Mouse (Mus musculus): Measurements from ENCODE around the gene Lrrc3. TPM values are rescaled to one million over a fixed set of nuclear protein-coding genes. Genes with fewer than 3 reads are reported as not detected.

Gene Lrrc3
- polyA plus RNA-seq, 1 experiment from 2014 or later: 3.7 TPM

GRCm38 (mm10) chr10:77882553-77882952 is 19.8 kb downstream of the Lrrc3 start:
- Histone ChIP-seq H3K27me3 (replicated peaks; ENCODE audit: control insufficient read depth, insufficient read depth, low read length) (no peaks in the 10 kb centered on the region), H3K4me2 (ENCODE audit: low read depth, low read length) (no peak overlapping the region), H3K36me3 (ENCODE audit: control insufficient read depth, insufficient read depth, low read length) (no peaks in the 10 kb centered on the region), H3K27ac (replicated peaks; ENCODE audit: low read depth, low read length) (no peak overlapping the region), H3K4me1 (ENCODE audit: control insufficient read depth, insufficient read depth, low read length) (no peaks in the 10 kb centered on the region), H3K9me3 (ENCODE audit: control insufficient read depth, low read length) (no peaks in the 10 kb centered on the region), H3K9ac (ENCODE audit: low read depth, low read length) (no peak overlapping the region), H3K4me3 (ENCODE audit: low read depth, low read length) (no peak overlapping the region)
- ATAC-seq (ENCODE audit: low read depth): no peak
- WGBS: 87% methylated on average over 5 of the region's 5 CpGs
- no peak for DNase-seq (ENCODE audit: low spot score)

- Histone ChIP-seq H3K9me3 (ENCODE audit: control insufficient read depth, low read length) (no peaks in the 10 kb centered on the region), H3K27me3 (replicated peaks; ENCODE audit: control insufficient read depth, insufficient read depth, low read length) (no peaks in the 10 kb centered on the region), H3K4me3 (ENCODE audit: low read depth, low read length) (no peak overlapping the region), H3K9ac (ENCODE audit: low read depth, low read length) (no peak overlapping the region), H3K27ac (replicated peaks; ENCODE audit: low read depth, low read length) (no peak overlapping the region), H3K4me2 (ENCODE audit: low read depth, low read length) (no peak overlapping the region), H3K4me1 (ENCODE audit: control insufficient read depth, insufficient read depth, low read length) (no peaks in the 10 kb centered on the region), H3K36me3 (ENCODE audit: control insufficient read depth, insufficient read depth, low read length) (no peaks in the 10 kb centered on the region)
- ATAC-seq (ENCODE audit: low read depth) (no peak), DNase-seq (ENCODE audit: low spot score) (no peak)
- 72% methylated on average over 3 of the region's 3 CpGs for WGBS
Measured at GRCm38 (mm10) chr10:77880305-77880704, 22.0 kb downstream of the Lrrc3 start.

- no peak for ATAC-seq (ENCODE audit: low read depth)
Measured at GRCm38 (mm10) chr10:77878985-77879384, 23.4 kb downstream of the Lrrc3 start.

GRCm38 (mm10) chr10:77869651-77870050 is 32.7 kb downstream of the Lrrc3 start:
- ATAC-seq (ENCODE audit: low read depth) (no peak), DNase-seq (ENCODE audit: low spot score) (no peak)
- Histone ChIP-seq H3K27ac (replicated peaks; ENCODE audit: low read depth, low read length) (no peak overlapping the region), H3K9me3 (ENCODE audit: control insufficient read depth, low read length) (no peaks in the 10 kb centered on the region), H3K36me3 (ENCODE audit: control insufficient read depth, insufficient read depth, low read length) (no peaks in the 10 kb centered on the region), H3K4me1 (ENCODE audit: control insufficient read depth, insufficient read depth, low read length) (no peaks in the 10 kb centered on the region), H3K9ac (ENCODE audit: low read depth, low read length) (no peak overlapping the region), H3K27me3 (replicated peaks; ENCODE audit: control insufficient read depth, insufficient read depth, low read length) (no peaks in the 10 kb centered on the region), H3K4me2 (ENCODE audit: low read depth, low read length) (no peak overlapping the region), H3K4me3 (ENCODE audit: low read depth, low read length) (no peak overlapping the region)
- WGBS: 88% methylated on average over 7 of the region's 7 CpGs

More at GRCm38 (mm10) chr10:77878985-77879384, 23.4 kb downstream of the Lrrc3 start:
- no peaks in the 10 kb centered on the region for H3K36me3 ChIP-seq (ENCODE audit: control insufficient read depth, insufficient read depth, low read length)
- H3K27me3 ChIP-seq (replicated peaks; ENCODE audit: control insufficient read depth, insufficient read depth, low read length): no peaks in the 10 kb centered on the region
- no peaks in the 10 kb centered on the region for H3K4me1 ChIP-seq (ENCODE audit: control insufficient read depth, insufficient read depth, low read length)
- H3K4me2 ChIP-seq (ENCODE audit: low read depth, low read length): no peak overlapping the region
- no peaks in the 10 kb centered on the region for H3K9me3 ChIP-seq (ENCODE audit: control insufficient read depth, low read length)
- no peak overlapping the region for H3K27ac ChIP-seq (replicated peaks; ENCODE audit: low read depth, low read length)
- no peak overlapping the region for H3K4me3 ChIP-seq (ENCODE audit: low read depth, low read length)
- 46% methylated on average over 6 of the region's 6 CpGs for WGBS
- H3K9ac ChIP-seq (ENCODE audit: low read depth, low read length): no peak overlapping the region
- DNase-seq (ENCODE audit: low spot score): no peak

GRCm38 (mm10) chr10:77867546-77867945 is 34.8 kb downstream of the Lrrc3 start:
- Histone ChIP-seq H3K4me1 (ENCODE audit: control insufficient read depth, insufficient read depth, low read length) (no peaks in the 10 kb centered on the region), H3K36me3 (ENCODE audit: control insufficient read depth, insufficient read depth, low read length) (no peaks in the 10 kb centered on the region), H3K4me3 (ENCODE audit: low read depth, low read length) (no peak overlapping the region), H3K27me3 (replicated peaks; ENCODE audit: control insufficient read depth, insufficient read depth, low read length) (no peaks in the 10 kb centered on the region), H3K9me3 (ENCODE audit: control insufficient read depth, low read length) (no peaks in the 10 kb centered on the region), H3K27ac (replicated peaks; ENCODE audit: low read depth, low read length) (no peak overlapping the region), H3K9ac (ENCODE audit: low read depth, low read length) (no peak overlapping the region), H3K4me2 (ENCODE audit: low read depth, low read length) (no peak overlapping the region)
- no peak for DNase-seq (ENCODE audit: low spot score)
- WGBS: 0% methylated on average over 1 of the region's 1 CpGs
- no peak for ATAC-seq (ENCODE audit: low read depth)

GRCm38 (mm10) chr10:77864762-77865143 is 37.6 kb downstream of the Lrrc3 start:
- Histone ChIP-seq H3K4me3 (ENCODE audit: low read depth, low read length) (peak overlapping the region; percentile 12; the same call in 1 of the 2 replicates), H3K9ac (ENCODE audit: low read depth, low read length) (no peak overlapping the region)
- no peak for ATAC-seq (ENCODE audit: low read depth)

GRCm38 (mm10) chr10:77864067-77864761 is 38.1 kb downstream of the Lrrc3 start:
- 36% methylated on average over 13 of the region's 14 CpGs for WGBS
- H3K9ac ChIP-seq (ENCODE audit: low read depth, low read length): no peak overlapping the region
- peak; percentile 53 for DNase-seq (ENCODE audit: low spot score)

More at GRCm38 (mm10) chr10:77864762-77865143, 37.6 kb downstream of the Lrrc3 start:
- H3K4me2 ChIP-seq (ENCODE audit: low read depth, low read length): peak overlapping the region; percentile 39
- H3K9me3 ChIP-seq (ENCODE audit: control insufficient read depth, low read length): no peaks in the 10 kb centered on the region
- H3K4me1 ChIP-seq (ENCODE audit: control insufficient read depth, insufficient read depth, low read length): no peaks in the 10 kb centered on the region
- no peak for DNase-seq (ENCODE audit: low spot score)
- WGBS: 29% methylated on average over 11 of the region's 11 CpGs
- no peaks in the 10 kb centered on the region for H3K36me3 ChIP-seq (ENCODE audit: control insufficient read depth, insufficient read depth, low read length)
- H3K27me3 ChIP-seq (replicated peaks; ENCODE audit: control insufficient read depth, insufficient read depth, low read length): no peaks in the 10 kb centered on the region
- no peak overlapping the region for H3K27ac ChIP-seq (replicated peaks; ENCODE audit: low read depth, low read length)

GRCm38 (mm10) chr10:77861675-77862074 is 40.7 kb downstream of the Lrrc3 start, which contains the start of gene Gm3285:
Gm3285 (plus strand) TSS chr10:77861975.
- Histone ChIP-seq H3K4me3 (ENCODE audit: low read depth, low read length) (no peak within 1 kb of the TSS), H3K4me2 (ENCODE audit: low read depth, low read length) (no peak within 1 kb of the TSS), H3K9me3 (ENCODE audit: control insufficient read depth, low read length) (no peaks in the 10 kb centered on the region), H3K4me1 (ENCODE audit: control insufficient read depth, insufficient read depth, low read length) (no peaks in the 10 kb centered on the region), H3K9ac (ENCODE audit: low read depth, low read length) (no peak within 1 kb of the TSS), H3K27ac (replicated peaks; ENCODE audit: low read depth, low read length) (no peak within 1 kb of the TSS), H3K27me3 (replicated peaks; ENCODE audit: control insufficient read depth, insufficient read depth, low read length) (no peaks in the 10 kb centered on the region), H3K36me3 (ENCODE audit: control insufficient read depth, insufficient read depth, low read length) (no peaks in the 10 kb centered on the region)
- WGBS: 44% methylated on average over 7 of the region's 7 CpGs
- DNase-seq (ENCODE audit: low spot score) (no peak), ATAC-seq (ENCODE audit: low read depth) (no peak)

More at GRCm38 (mm10) chr10:77864067-77864761, 38.1 kb downstream of the Lrrc3 start:
- no peaks in the 10 kb centered on the region for H3K27me3 ChIP-seq (replicated peaks; ENCODE audit: control insufficient read depth, insufficient read depth, low read length)
- ATAC-seq (ENCODE audit: low read depth): peak; percentile 87
- no peaks in the 10 kb centered on the region for H3K4me1 ChIP-seq (ENCODE audit: control insufficient read depth, insufficient read depth, low read length)
- H3K36me3 ChIP-seq (ENCODE audit: control insufficient read depth, insufficient read depth, low read length): no peaks in the 10 kb centered on the region
- peak overlapping the region; percentile 39 for H3K4me2 ChIP-seq (ENCODE audit: low read depth, low read length)
- H3K4me3 ChIP-seq (ENCODE audit: low read depth, low read length): peak overlapping the region; percentile 12; the same call in 1 of the 2 replicates
- H3K9me3 ChIP-seq (ENCODE audit: control insufficient read depth, low read length): no peaks in the 10 kb centered on the region
- 0 out of 2 replicates have a peak overlapping the region, but pooled peaks have one; percentile 21 for H3K27ac ChIP-seq (replicated peaks; ENCODE audit: low read depth, low read length)

GRCm38 (mm10) chr10:77852559-77852958 is 49.8 kb downstream of the Lrrc3 start, which contains the start of gene Gm10318:
Gm10318 (plus strand) TSS chr10:77852859.
- ATAC-seq (ENCODE audit: low read depth) (no peak), DNase-seq (ENCODE audit: low spot score) (no peak)
- 65% methylated on average over 9 of the region's 9 CpGs for WGBS
- H3K9ac ChIP-seq (ENCODE audit: low read depth, low read length): no peak within 1 kb of the TSS
- H3K27ac ChIP-seq (replicated peaks; ENCODE audit: low read depth, low read length): no peak within 1 kb of the TSS
- no peak within 1 kb of the TSS for H3K4me3 ChIP-seq (ENCODE audit: low read depth, low read length)
- no peaks in the 10 kb centered on the region for H3K9me3 ChIP-seq (ENCODE audit: control insufficient read depth, low read length)
- no peaks in the 10 kb centered on the region for H3K4me1 ChIP-seq (ENCODE audit: control insufficient read depth, insufficient read depth, low read length)
- H3K36me3 ChIP-seq (ENCODE audit: control insufficient read depth, insufficient read depth, low read length): no peaks in the 10 kb centered on the region
- no peak within 1 kb of the TSS for H3K4me2 ChIP-seq (ENCODE audit: low read depth, low read length)
- no peaks in the 10 kb centered on the region for H3K27me3 ChIP-seq (replicated peaks; ENCODE audit: control insufficient read depth, insufficient read depth, low read length)

Measured in embryonic facial prominence, embryonic 14.5 days (tissue).